Mouse (Mus musculus) MEL (cell line): Measurements from ENCODE around the gene Nudt3. TPM values are rescaled to one million over a fixed set of nuclear protein-coding genes. Genes with fewer than 3 reads are reported as not detected.

Source experiments
- DNase-seq: peaks from one replicate; pipeline ENCODE4 v3.0.0; 2011; ENCODE audit warnings: low read depth, low spot score
- H3K27ac ChIP-seq: 2 replicates; pipeline ENCODE4 v1.5.1; 2012; ENCODE audit warnings: low read depth, mild to moderate bottlenecking, control low read depth, low read length, moderate library complexity; ENCODE audit not compliant: control insufficient read depth
- H3K27me3 ChIP-seq, 2 experiments: fragments of 150-350 bp in 1 of 2; sonication (generic) in 1 of 2; 2 replicates each; pipeline ENCODE4 v1.6.1; 2012; ENCODE audit warnings: low read length in 2 of 2, mild to moderate bottlenecking in 2 of 2, improper control_type of control experiment in 1 of 2, moderate library complexity in 1 of 2; ENCODE audit not compliant: insufficient read depth in 2 of 2, control insufficient read depth in 1 of 2
- H3K36me3 ChIP-seq, 2 experiments: 2 replicates each; pipeline ENCODE4 v1.6.1; 2012 to 2014; ENCODE audit warnings: low read length in 2 of 2, improper control_type of control experiment in 1 of 2, inconsistent platforms in 1 of 2, mild to moderate bottlenecking in 1 of 2; ENCODE audit not compliant: insufficient read depth in 2 of 2, control insufficient read depth in 1 of 2
- H3K4me1 ChIP-seq, 2 experiments: fragments of 150-350 bp in 1 of 2; sonication (generic) in 1 of 2; 2 replicates each; pipeline ENCODE4 v1.6.1; 2012; ENCODE audit warnings: low read length in 2 of 2, improper control_type of control experiment in 1 of 2, mild to moderate bottlenecking in 1 of 2; ENCODE audit not compliant: insufficient read depth in 2 of 2, control insufficient read depth in 1 of 2
- H3K4me3 ChIP-seq, 2 experiments: fragments of 150-350 bp in 1 of 2; sonication (generic) in 1 of 2; 2 replicates each; pipeline ENCODE4 v1.5.1; 2012; ENCODE audit warnings: low read depth in 2 of 2, low read length in 2 of 2, mild to moderate bottlenecking in 2 of 2, moderate library complexity in 2 of 2, control low read depth in 1 of 2, improper control_type of control experiment in 1 of 2; ENCODE audit not compliant: control insufficient read depth in 1 of 2, insufficient read depth in 1 of 2
- H3K79me2 ChIP-seq: 2 replicates; pipeline ENCODE4 v1.6.1; 2012; ENCODE audit warnings: mild to moderate bottlenecking, low read length, moderate library complexity; ENCODE audit not compliant: control insufficient read depth, poor library complexity, insufficient read depth
- H3K9ac ChIP-seq: 2 replicates; pipeline ENCODE4 v1.6.1; 2012; ENCODE audit warnings: low read depth, mild to moderate bottlenecking, control low read depth, low read length, moderate library complexity; ENCODE audit not compliant: control insufficient read depth, poor library complexity, severe bottlenecking
- H3K9me3 ChIP-seq: fragments of 150-350 bp; sonication (generic); replicated peaks from 2 replicates; pipeline ENCODE4 v1.6.1; 2012; ENCODE audit warnings: mild to moderate bottlenecking, low read length, improper control_type of control experiment, moderate library complexity; ENCODE audit not compliant: insufficient read depth
- BHLHE40 ChIP-seq: IDR thresholded peaks from 2 replicates; pipeline ENCODE4 v1.6.1; 2012; ENCODE audit warnings: low read depth, mild to moderate bottlenecking, inconsistent platforms, low read length, improper control_type of control experiment, borderline replicate concordance
- CHD1 ChIP-seq: IDR thresholded peaks from 2 replicates; pipeline ENCODE4 v1.6.1; 2012; ENCODE audit warnings: low read depth, mild to moderate bottlenecking, inconsistent platforms, low read length, improper control_type of control experiment
- CTCF ChIP-seq, 3 experiments: IDR thresholded peaks in 2 of 3; conservative IDR thresholded peaks in 1 of 3; 2 replicates each; pipeline ENCODE4 v1.5.1; 2011 to 2012; ENCODE audit warnings: low read length in 3 of 3, low read depth in 2 of 3, mild to moderate bottlenecking in 2 of 3, improper control_type of control experiment in 1 of 3, inconsistent platforms in 1 of 3, mixed read lengths in 1 of 3, moderate library complexity in 1 of 3; ENCODE audit not compliant: control insufficient read depth in 1 of 3, insufficient read depth in 1 of 3, poor library complexity in 1 of 3, severe bottlenecking in 1 of 3
- ETS1 ChIP-seq: IDR thresholded peaks from 2 replicates; pipeline ENCODE4 v1.6.1; 2012; ENCODE audit warnings: low read depth, mild to moderate bottlenecking, inconsistent platforms, low read length, improper control_type of control experiment, moderate library complexity
- GABPA ChIP-seq: IDR thresholded peaks from 2 replicates; pipeline ENCODE4 v1.6.1; 2012; ENCODE audit warnings: low read depth, mild to moderate bottlenecking, inconsistent platforms, low read length, improper control_type of control experiment, moderate library complexity
- GATA1 ChIP-seq: IDR thresholded peaks from 2 replicates; pipeline ENCODE4 v1.6.1; 2011; ENCODE audit warnings: low read depth, low read length, improper control_type of control experiment
- JUND ChIP-seq: IDR thresholded peaks from 2 replicates; pipeline ENCODE4 v1.6.1; 2011; ENCODE audit warnings: low read depth, mild to moderate bottlenecking, improper control_type of control experiment, low read length
- MAFK ChIP-seq: IDR thresholded peaks from 2 replicates; pipeline ENCODE4 v1.6.1; 2011; ENCODE audit warnings: low read depth, mild to moderate bottlenecking, low read length, improper control_type of control experiment, borderline replicate concordance
- MAZ ChIP-seq: IDR thresholded peaks from 2 replicates; pipeline ENCODE4 v1.6.1; 2012; ENCODE audit warnings: low read depth, mild to moderate bottlenecking, inconsistent platforms, low read length, improper control_type of control experiment
- MEF2A ChIP-seq: IDR thresholded peaks from 2 replicates; pipeline ENCODE4 v1.6.1; 2014; ENCODE audit warnings: low read depth, mild to moderate bottlenecking, inconsistent platforms, low read length, improper control_type of control experiment; ENCODE audit not compliant: poor library complexity, insufficient replicate concordance, severe bottlenecking; ENCODE audit errors: extremely low read depth
- MYB ChIP-seq: IDR thresholded peaks from 2 replicates; pipeline ENCODE4 v1.6.1; 2011; ENCODE audit warnings: mild to moderate bottlenecking, low read depth, low read length, improper control_type of control experiment
- MYC ChIP-seq: IDR thresholded peaks from 2 replicates; pipeline ENCODE4 v1.6.1; 2011; ENCODE audit warnings: low read depth, mild to moderate bottlenecking, low read length, improper control_type of control experiment, moderate library complexity
- NRF1 ChIP-seq: IDR thresholded peaks from 2 replicates; pipeline ENCODE4 v1.6.1; 2014; ENCODE audit warnings: low read depth, mild to moderate bottlenecking, inconsistent platforms, low read length, improper control_type of control experiment, moderate library complexity; ENCODE audit not compliant: poor library complexity, insufficient read depth, severe bottlenecking
- POLR2A ChIP-seq, 2 experiments: IDR thresholded peaks; 2 replicates each; pipeline ENCODE4 v1.6.1; 2011 to 2012; ENCODE audit warnings: low read length in 2 of 2, mild to moderate bottlenecking in 2 of 2, control low read depth in 1 of 2, improper control_type of control experiment in 1 of 2, low read depth in 1 of 2, moderate library complexity in 1 of 2; ENCODE audit not compliant: control insufficient read depth in 1 of 2, insufficient read depth in 1 of 2, poor library complexity in 1 of 2
- POLR2AphosphoS2 ChIP-seq: IDR thresholded peaks from 2 replicates; pipeline ENCODE4 v1.6.1; 2011; ENCODE audit warnings: low read length, improper control_type of control experiment
- POLR2AphosphoS5 ChIP-seq: IDR thresholded peaks from 2 replicates; pipeline ENCODE4 v1.6.1; 2012; ENCODE audit warnings: low read depth, borderline replicate concordance, mild to moderate bottlenecking, inconsistent platforms, low read length, moderate library complexity, mixed read lengths
- RAD21 ChIP-seq: IDR thresholded peaks from 2 replicates; pipeline ENCODE4 v1.6.1; 2011; ENCODE audit warnings: mild to moderate bottlenecking, low read depth, low read length, improper control_type of control experiment
- RCOR1 ChIP-seq: IDR thresholded peaks from 2 replicates; pipeline ENCODE4 v1.6.1; 2012; ENCODE audit warnings: low read depth, mild to moderate bottlenecking, inconsistent platforms, low read length, improper control_type of control experiment
- SIN3A ChIP-seq: IDR thresholded peaks from 2 replicates; pipeline ENCODE4 v1.6.1; 2012; ENCODE audit warnings: low read length, improper control_type of control experiment, inconsistent platforms
- SMC3 ChIP-seq: IDR thresholded peaks from 2 replicates; pipeline ENCODE4 v1.6.1; 2011; ENCODE audit warnings: low read depth, low read length, improper control_type of control experiment
- TAL1 ChIP-seq: IDR thresholded peaks from 2 replicates; pipeline ENCODE4 v1.6.1; 2012; ENCODE audit warnings: mild to moderate bottlenecking, inconsistent platforms, low read length, moderate library complexity, mixed read lengths
- TBP ChIP-seq: IDR thresholded peaks from 2 replicates; pipeline ENCODE4 v1.8.0; 2011; ENCODE audit warnings: low read depth, low read length, improper control_type of control experiment
- USF1 ChIP-seq: IDR thresholded peaks from 2 replicates; pipeline ENCODE4 v1.6.1; 2014; ENCODE audit warnings: low read depth, mild to moderate bottlenecking, inconsistent platforms, low read length, improper control_type of control experiment, moderate library complexity
- USF2 ChIP-seq, 2 experiments: IDR thresholded peaks; 2 replicates each; pipeline ENCODE4 v1.6.1; 2011 to 2012; ENCODE audit warnings: improper control_type of control experiment in 2 of 2, low read length in 2 of 2, borderline replicate concordance in 1 of 2, inconsistent platforms in 1 of 2, low read depth in 1 of 2, mild to moderate bottlenecking in 1 of 2; ENCODE audit not compliant: insufficient read depth in 1 of 2
- ZC3H11A ChIP-seq: IDR thresholded peaks from 2 replicates; pipeline ENCODE4 v1.6.1; 2012; ENCODE audit warnings: low read depth, mild to moderate bottlenecking, inconsistent platforms, low read length, improper control_type of control experiment
- ZKSCAN1 ChIP-seq: IDR thresholded peaks from 2 replicates; pipeline ENCODE4 v1.6.1; 2012; ENCODE audit warnings: low read depth, mild to moderate bottlenecking, inconsistent platforms, low read length, improper control_type of control experiment, moderate library complexity
- ZNF384 ChIP-seq: IDR thresholded peaks from 2 replicates; pipeline ENCODE4 v1.6.1; 2012; ENCODE audit warnings: low read depth, mild to moderate bottlenecking, inconsistent platforms, low read length, improper control_type of control experiment
- polyA plus RNA-seq, 2 experiments: library from polyadenylated mRNA; stranded (reverse) in 1 of 2; unstranded in 1 of 2; fragments of >175 nt in 1 of 2; fragments of >200 nt in 1 of 2; gene quantifications; 2 replicates each; pipeline versions ENCODE4 v1.2.1 to v1.2.4; 2012; ENCODE audit warnings: low replicate concordance in 2 of 2, low read depth in 1 of 2; ENCODE audit not compliant: insufficient read length in 2 of 2, insufficient read depth in 1 of 2, missing spikeins in 1 of 2
- total RNA-seq: library from RNA; depleted of rRNA; stranded (reverse); fragments of 300-350 nt; gene quantifications from 2 replicates; pipeline ENCODE4 v1.2.3, GENCODE M21; 2012

The Nudt3 gene
- total and polyA plus RNA-seq, 3 experiments = 96.5 to 258 (median 97.0) TPM

DNA sequence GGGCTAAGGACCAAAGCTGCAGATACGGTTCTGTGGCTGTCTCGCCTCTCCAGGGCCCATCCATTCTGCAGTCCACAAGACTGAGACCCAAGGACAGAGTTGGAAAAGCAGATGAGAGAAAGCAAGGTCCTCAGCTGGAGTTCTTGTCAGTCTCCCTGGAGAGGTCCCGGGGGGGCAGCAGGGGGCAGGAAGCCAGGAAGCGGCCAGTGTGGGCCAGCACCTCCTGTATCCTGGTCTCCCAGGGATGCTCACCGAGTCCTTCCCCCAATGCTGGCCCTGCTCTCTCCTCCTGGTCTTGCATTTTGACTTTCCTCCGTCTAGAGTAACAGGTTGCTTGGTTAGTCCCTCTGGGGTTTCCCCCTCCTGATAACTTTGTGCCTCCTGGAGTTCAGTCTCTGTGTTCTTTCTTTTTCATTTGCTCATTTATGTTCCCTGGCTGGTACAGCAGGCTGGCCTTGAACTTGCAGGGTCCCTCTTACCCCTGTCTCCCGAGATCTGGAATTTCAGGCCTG is 76.7 kb downstream of the Nudt3 start:
- TF ChIP-seq MEF2A (no peak), USF1 (no peak), MAZ (no peak), POLR2A (IDR thresholded peaks at IDR 0.05; ENCODE audit: control insufficient read depth in 1 of 2, insufficient read depth in 1 of 2, low read depth in 1 of 2, low read length in 2 of 2, poor library complexity in 1 of 2) (no peak), SIN3A (no peak), GATA1 (no peak), TAL1 (no peak), CHD1 (no peak), POLR2AphosphoS5 (no peak), ZC3H11A (no peak), POLR2AphosphoS2 (no peak), MYC (no peak), JUND (no peak), GABPA (no peak), RCOR1 (no peak)
- H3K27ac ChIP-seq = no peak overlapping the region
- H3K36me3 ChIP-seq = no peaks in the 10 kb centered on the region; a peak in 1 of 4 replicates
- H3K27me3 ChIP-seq = no peaks in the 10 kb centered on the region
- DNase-seq = no peak
- H3K4me3 ChIP-seq = no peak overlapping the region
- H3K79me2 ChIP-seq = no peaks in the 10 kb centered on the region
- H3K4me1 ChIP-seq = no peaks in the 10 kb centered on the region; a peak in 1 of 4 replicates
- H3K9ac ChIP-seq = no peak overlapping the region
- H3K9me3 ChIP-seq = no peaks in the 10 kb centered on the region

DNA sequence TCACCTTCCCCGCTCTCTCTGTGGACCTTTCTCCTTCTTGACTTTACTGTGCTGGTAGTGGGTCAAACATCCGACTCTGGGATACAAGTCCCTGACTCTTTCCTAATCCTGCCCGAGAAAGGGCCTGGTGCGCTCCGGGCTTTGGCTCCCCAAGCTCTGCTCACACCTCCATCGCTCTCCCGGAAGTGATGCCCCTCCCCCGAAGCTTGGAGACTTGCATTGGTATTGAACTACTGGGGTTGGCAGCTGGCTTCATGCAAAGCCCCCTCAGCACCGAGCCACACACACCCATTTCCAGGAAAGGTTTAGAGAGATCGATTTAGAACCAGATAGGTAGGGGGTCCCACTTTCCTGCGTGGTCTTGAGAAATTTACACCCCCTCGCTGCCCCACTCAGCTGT is 77.3 kb downstream of the Nudt3 start:
- Histone ChIP-seq H3K36me3 (no peaks in the 10 kb centered on the region; a peak in 1 of 4 replicates), H3K79me2 (no peaks in the 10 kb centered on the region), H3K9me3 (no peaks in the 10 kb centered on the region), H3K27ac (no peak overlapping the region), H3K4me3 (no peak overlapping the region), H3K4me1 (no peaks in the 10 kb centered on the region; a peak in 1 of 4 replicates), H3K27me3 (no peaks in the 10 kb centered on the region), H3K9ac (no peak overlapping the region)
- no peak for DNase-seq
- TF ChIP-seq MEF2A = no peak
- no peak for TF ChIP-seq USF1
- no peak for TF ChIP-seq ZNF384
- TF ChIP-seq CTCF (IDR thresholded peaks at IDR 0.05 in 2 of 3, conservative IDR thresholded peaks at IDR 0.05 in 1 of 3; ENCODE audit: control insufficient read depth in 1 of 3, insufficient read depth in 1 of 3, low read depth in 2 of 3, low read length in 3 of 3, poor library complexity in 1 of 3, severe bottlenecking in 1 of 3) = no peak
- no peak for TF ChIP-seq TBP
- TF ChIP-seq ZC3H11A = no peak
- TF ChIP-seq MYC = no peak
- no peak for TF ChIP-seq MAFK
- TF ChIP-seq NRF1 = no peak
- TF ChIP-seq SMC3 = no peak
- TF ChIP-seq RAD21 = no peak
- no peak for TF ChIP-seq RCOR1
- TF ChIP-seq ZKSCAN1 = no peak
- TF ChIP-seq CHD1 = no peak
- TF ChIP-seq MYB = no peak
- TF ChIP-seq ETS1 = no peak
- no peak for TF ChIP-seq BHLHE40
- no peak for TF ChIP-seq USF2 (IDR thresholded peaks at IDR 0.05; ENCODE audit: borderline replicate concordance in 1 of 2, insufficient read depth in 1 of 2, low read depth in 1 of 2, low read length in 2 of 2)
